In the genomic region with DNA sequence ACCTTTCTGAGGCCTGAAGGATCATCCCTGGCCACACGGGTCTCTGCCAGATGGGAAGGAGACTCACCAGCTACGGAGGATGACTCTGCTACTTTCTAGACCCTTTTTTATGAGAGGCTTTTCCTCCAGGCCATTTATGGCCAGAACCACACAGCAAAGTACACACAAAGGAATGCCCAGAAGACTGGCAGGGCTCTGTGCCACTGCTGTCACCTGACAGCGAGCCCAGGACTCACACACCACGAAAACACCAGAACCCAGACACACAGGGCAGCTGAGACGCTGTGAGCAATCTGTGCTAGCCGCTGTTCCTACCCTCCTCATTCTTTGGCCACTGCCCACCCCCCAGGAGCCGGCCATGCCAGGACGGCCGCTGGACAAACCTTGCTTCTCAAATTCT, we compare ENCODE assay signal across 12 mouse cellular contexts.
DNase-seq lines count a peak whose midpoint lies in the region; ATAC-seq and TF ChIP-seq lines count a peak whose summit lies in the region.
"Had no signal": no experiment of that assay in that cellular context is flagged by ENCODE, and none has a peak within 500 bp of the region (broad histone marks: within the 10 kb centered on the region; RNA-seq: fewer than 3 reads in every experiment).

No protein-coding gene starts in this region.

- H3K4me2 ChIP-seq in hindbrain, postnatal 0 days (ENCODE audit: low read depth, low read length), result no peak overlapping the region
- no peak overlapping the region for H3K4me2 ChIP-seq in hindbrain, embryonic 13.5 days
- H3K4me2 ChIP-seq in forebrain, embryonic 13.5 days, result no peak overlapping the region
- H3K4me2 ChIP-seq: embryonic facial prominence, embryonic 13.5 days; midbrain, embryonic 13.5 days had no signal

- no peaks in the 10 kb centered on the region; the same call in 1 of the 2 replicates for H3K4me1 ChIP-seq in hindbrain, postnatal 0 days (ENCODE audit: insufficient read depth, low read length)
- 0 out of 2 replicates have a peak, but pooled peaks cover 2% of the 10 kb centered on the region for H3K4me1 ChIP-seq in hindbrain, embryonic 13.5 days (replicated peaks)
- peaks cover 20% of the 10 kb centered on the region for H3K4me1 ChIP-seq in E14TG2a.4 (replicated peaks; ENCODE audit: low read depth, low read length)
- no peaks in the 10 kb centered on the region for H3K4me1 ChIP-seq in forebrain, embryonic 13.5 days
- H3K4me1 ChIP-seq: embryonic facial prominence, embryonic 13.5 days had no signal

- WGBS in hindbrain, postnatal 0 days, result 86% methylated on average over 9 of the region's 9 CpGs
- WGBS in hindbrain, embryonic 13.5 days, result 87% methylated on average over 9 of the region's 9 CpGs
- WGBS in forebrain, embryonic 13.5 days, result 87% methylated on average over 9 of the region's 9 CpGs

- H3K36me3 ChIP-seq in hindbrain, postnatal 0 days (ENCODE audit: insufficient read depth, low read length), result 0 out of 2 replicates have a peak, but pooled peaks cover 3% of the 10 kb centered on the region
- H3K36me3 ChIP-seq in hindbrain, embryonic 13.5 days, result peaks cover 44% of the 10 kb centered on the region
- no peaks in the 10 kb centered on the region for H3K36me3 ChIP-seq in E14TG2a.4 (ENCODE audit: insufficient read depth, low read length)
- H3K36me3 ChIP-seq in forebrain, embryonic 13.5 days (ENCODE audit: poor library complexity, severe bottlenecking), result no peaks in the 10 kb centered on the region
- H3K36me3 ChIP-seq: embryonic facial prominence, embryonic 13.5 days had no signal

- no peak overlapping the region for H3K4me3 ChIP-seq in hindbrain, postnatal 0 days (ENCODE audit: low read length)
- no peak overlapping the region for H3K4me3 ChIP-seq in hindbrain, embryonic 13.5 days
- peak overlapping the region; percentile 8; the same call in 1 of the 2 replicates for H3K4me3 ChIP-seq in E14TG2a.4 (replicated peaks; ENCODE audit: low read length)
- no peak overlapping the region for H3K4me3 ChIP-seq in forebrain, embryonic 13.5 days
- H3K4me3 ChIP-seq: embryonic facial prominence, embryonic 13.5 days; midbrain, embryonic 13.5 days had no signal

- H3K27ac ChIP-seq in hindbrain, postnatal 0 days, result peak overlapping the region; percentile 54
- no peak overlapping the region for H3K27ac ChIP-seq in hindbrain, embryonic 13.5 days
- H3K27ac ChIP-seq in forebrain, embryonic 13.5 days, result no peak overlapping the region; the same call in 1 of the 2 replicates
- H3K27ac ChIP-seq: embryonic facial prominence, embryonic 13.5 days; macrophage; midbrain, embryonic 13.5 days had no signal

- no peaks in the 10 kb centered on the region for H3K9me3 ChIP-seq in hindbrain, postnatal 0 days (ENCODE audit: low read length)
- no peaks in the 10 kb centered on the region for H3K9me3 ChIP-seq in hindbrain, embryonic 13.5 days
- H3K9me3 ChIP-seq in E14TG2a.4 (ENCODE audit: low read length), result no peaks in the 10 kb centered on the region
- no peaks in the 10 kb centered on the region for H3K9me3 ChIP-seq in forebrain, embryonic 13.5 days (replicated peaks)
- H3K9me3 ChIP-seq: embryonic facial prominence, embryonic 13.5 days; midbrain, embryonic 13.5 days had no signal

- ATAC-seq in cerebellum, adult (ENCODE audit: insufficient number of reproducible peaks, low FRiP score, low TSS enrichment), result 0 out of 2 replicates have a peak, but pooled peaks have one; percentile 27
- no peak for ATAC-seq in hindbrain, postnatal 0 days
- ATAC-seq in hindbrain, embryonic 13.5 days (ENCODE audit: low FRiP score), result no peak
- ATAC-seq in forebrain, embryonic 13.5 days, result no peak
- ATAC-seq: hindbrain, embryonic 16.5 days; midbrain, embryonic 13.5 days had no signal

- no peak for DNase-seq in cerebellum, postnatal 4 days (ENCODE audit: low spot score in 2 of 2)
- no peak for DNase-seq in hindbrain, postnatal 0 days (ENCODE audit: low spot score)
- DNase-seq in cerebellum, postnatal 25 days, result peak; percentile 59 to 69
- DNase-seq in adrenal gland, postnatal 25 days, result no peak

- no peak overlapping the region for H3K9ac ChIP-seq in hindbrain, postnatal 0 days (replicated peaks; ENCODE audit: low read length)
- no peak overlapping the region for H3K9ac ChIP-seq in hindbrain, embryonic 13.5 days
- no peak overlapping the region for H3K9ac ChIP-seq in forebrain, embryonic 13.5 days
- H3K9ac ChIP-seq: embryonic facial prominence, embryonic 13.5 days; midbrain, embryonic 13.5 days had no signal

- H3K27me3 ChIP-seq in hindbrain, postnatal 0 days (ENCODE audit: insufficient read depth, low read length), result no peaks in the 10 kb centered on the region
- H3K27me3 ChIP-seq in hindbrain, embryonic 13.5 days, result no peaks in the 10 kb centered on the region
- no peaks in the 10 kb centered on the region for H3K27me3 ChIP-seq in E14TG2a.4 (ENCODE audit: insufficient read depth, low read length)
- no peaks in the 10 kb centered on the region for H3K27me3 ChIP-seq in forebrain, embryonic 13.5 days
- H3K27me3 ChIP-seq: embryonic facial prominence, embryonic 13.5 days; midbrain, embryonic 13.5 days had no signal

- no peak for TF ChIP-seq CTCF in hindbrain, postnatal 0 days (IDR thresholded peaks at IDR 0.05; ENCODE audit: low read depth)
- no peak for TF ChIP-seq CTCF in E14TG2a.4 (conservative IDR thresholded peaks at IDR 0.05; ENCODE audit: low read length)

Comparison
In these comparisons a context has a peak if more than half of its experiments do, and no peak if none do; other contexts are left out.
1. DNase-seq: peak in cerebellum, postnatal 25 days (2 of 2); none in cerebellum, postnatal 4 days (0 of 2), hindbrain, postnatal 0 days (single experiment) and adrenal gland, postnatal 25 days (single experiment).